Mouse (Mus musculus) ES-E14 (cell line): ENCODE measurements around the gene Ccdc69. TPM values are rescaled to one million over a fixed set of nuclear protein-coding genes. Genes with fewer than 3 reads are reported as not detected.

Experiments used
- DNase-seq: peaks from one replicate; pipeline ENCODE4 v3.0.0-alpha.2; 2013; ENCODE audit warnings: low read depth, low spot score
- H3K27ac ChIP-seq: 2 replicates; pipeline ENCODE4 v1.5.1; 2012; ENCODE audit warnings: low read depth, mild to moderate bottlenecking, low read length, moderate library complexity, mixed read lengths; ENCODE audit not compliant: poor library complexity, insufficient read depth, severe bottlenecking
- H3K36me3 ChIP-seq: 2 replicates; pipeline ENCODE4 v1.6.1; 2012; ENCODE audit warnings: mild to moderate bottlenecking, low read length, moderate library complexity, mixed read lengths; ENCODE audit not compliant: control insufficient read depth, poor library complexity, insufficient read depth, severe bottlenecking
- H3K4me1 ChIP-seq, 2 experiments: fragments of 150-350 bp in 1 of 2; sonication (generic) in 1 of 2; 2 replicates each; pipeline ENCODE4 v1.6.1; 2012; ENCODE audit warnings: low read length in 2 of 2, mild to moderate bottlenecking in 1 of 2, mixed read lengths in 1 of 2; ENCODE audit not compliant: control insufficient read depth in 2 of 2, insufficient read depth in 2 of 2, poor library complexity in 1 of 2
- H3K4me3 ChIP-seq, 2 experiments: fragments of 150-350 bp in 1 of 2; sonication (generic) in 1 of 2; 2 replicates each; pipeline ENCODE4 v1.5.1; 2012; ENCODE audit warnings: low read length in 2 of 2, low read depth in 1 of 2, mild to moderate bottlenecking in 1 of 2, mixed read lengths in 1 of 2; ENCODE audit not compliant: insufficient read depth in 1 of 2, poor library complexity in 1 of 2, severe bottlenecking in 1 of 2
- H3K9ac ChIP-seq: 2 replicates; pipeline ENCODE4 v1.6.1; 2012; ENCODE audit warnings: low read depth, mild to moderate bottlenecking, low read length, mixed read lengths; ENCODE audit not compliant: poor library complexity, insufficient read depth, severe bottlenecking
- H3K9me3 ChIP-seq: fragments of 150-350 bp; sonication (generic); 2 replicates; pipeline ENCODE4 v1.6.1; 2012; ENCODE audit warnings: low read depth, mild to moderate bottlenecking, low read length; ENCODE audit not compliant: control insufficient read depth, insufficient read depth
- CHD2 ChIP-seq: IDR thresholded peaks from 2 replicates; pipeline ENCODE4 v1.6.1; 2014; ENCODE audit warnings: mild to moderate bottlenecking, low read depth, low read length, inconsistent platforms
- HCFC1 ChIP-seq: IDR thresholded peaks from 2 replicates; pipeline ENCODE4 v1.6.1; 2012; ENCODE audit warnings: low read length, inconsistent platforms, borderline replicate concordance; ENCODE audit not compliant: insufficient read depth
- MAFK ChIP-seq: IDR thresholded peaks from 2 replicates; pipeline ENCODE4 v1.6.1; 2014; ENCODE audit warnings: mild to moderate bottlenecking, low read depth, low read length, inconsistent platforms; ENCODE audit not compliant: insufficient read depth
- ZC3H11A ChIP-seq: IDR thresholded peaks from 2 replicates; pipeline ENCODE4 v1.6.1; 2012; ENCODE audit warnings: low read depth, mild to moderate bottlenecking, inconsistent platforms, low read length, borderline replicate concordance
- ZNF384 ChIP-seq: IDR thresholded peaks from 2 replicates; pipeline ENCODE4 v1.6.1; 2012; ENCODE audit warnings: low read depth, low read length, inconsistent platforms
- in situ Hi-C, 2 experiments: fragments of 600-800 bp; cut with MboI; formaldehyde crosslinking; loops; one replicate each; pipeline ENCODE4 v1.15.1; 2025; ENCODE audit warnings: low sequenced_read_pairs in 2 of 2, inconsistent platforms in 1 of 2; ENCODE audit not compliant: unreplicated experiment in 2 of 2
- total RNA-seq: library from RNA; depleted of rRNA; stranded (reverse); fragments of 300-350 nt; gene quantifications from 2 replicates; pipeline ENCODE4 v1.2.3, GENCODE M21; 2012

Gene Ccdc69
- total RNA-seq, 1 experiment, result 0.22 TPM

- in situ Hi-C loops, result no loop called here
- H3K9me3 ChIP-seq, result no peaks in the 10 kb centered on the region
- no peak overlapping the region for H3K4me3 ChIP-seq
- DNase-seq, result no peak
- TF ChIP-seq MAFK (no peak), ZC3H11A (no peak), ZNF384 (no peak), HCFC1 (no peak), CHD2 (no peak)
- H3K27ac ChIP-seq, result no peak overlapping the region
- H3K9ac ChIP-seq, result no peak overlapping the region
- no peaks in the 10 kb centered on the region for H3K4me1 ChIP-seq
- H3K36me3 ChIP-seq, result peaks cover 27% of the 10 kb centered on the region; the same call in 1 of the 2 replicates
These were observed 65.1 kb downstream of the Ccdc69 start for GRCm38 (mm10) chr11:55012551-55013521.

- no peaks in the 10 kb centered on the region for H3K9me3 ChIP-seq
- H3K4me3 ChIP-seq, result no peak overlapping the region
- in situ Hi-C loops, result no loop called here
- H3K4me1 ChIP-seq, result no peaks in the 10 kb centered on the region
- no peak for TF ChIP-seq ZNF384
- TF ChIP-seq MAFK, result no peak
- TF ChIP-seq CHD2, result no peak
- no peak for TF ChIP-seq ZC3H11A
- no peak for TF ChIP-seq HCFC1
- peaks cover 35% of the 10 kb centered on the region for H3K36me3 ChIP-seq
- no peak overlapping the region for H3K9ac ChIP-seq
- no peak overlapping the region for H3K27ac ChIP-seq
- DNase-seq, result no peak
These were observed 66.5 kb downstream of the Ccdc69 start for GRCm38 (mm10) chr11:55011440-55011839.

GRCm38 (mm10) chr11:55008230-55008629, 69.7 kb downstream of the Ccdc69 start:
- peaks cover 29% of the 10 kb centered on the region for H3K36me3 ChIP-seq
- TF ChIP-seq CHD2, result no peak
- TF ChIP-seq ZNF384, result no peak
- no peak for TF ChIP-seq HCFC1
- no peak for TF ChIP-seq MAFK
- no peak for TF ChIP-seq ZC3H11A
- in situ Hi-C loops, result no loop called here
- no peak overlapping the region for H3K9ac ChIP-seq
- H3K4me3 ChIP-seq, result no peak overlapping the region
- no peaks in the 10 kb centered on the region for H3K9me3 ChIP-seq
- H3K27ac ChIP-seq, result no peak overlapping the region
- no peaks in the 10 kb centered on the region for H3K4me1 ChIP-seq
- DNase-seq, result no peak

GRCm38 (mm10) chr11:55005684-55006083, 72.2 kb downstream of the Ccdc69 start:
- in situ Hi-C loops, result no loop called here
- H3K4me3 ChIP-seq, result no peak overlapping the region
- TF ChIP-seq MAFK, result no peak
- TF ChIP-seq HCFC1, result no peak
- no peak for TF ChIP-seq CHD2
- no peak for TF ChIP-seq ZC3H11A
- TF ChIP-seq ZNF384, result no peak
- no peak for DNase-seq
- H3K27ac ChIP-seq, result no peak overlapping the region
- H3K36me3 ChIP-seq, result peaks cover 23% of the 10 kb centered on the region
- no peaks in the 10 kb centered on the region for H3K9me3 ChIP-seq
- no peaks in the 10 kb centered on the region for H3K4me1 ChIP-seq
- no peak overlapping the region for H3K9ac ChIP-seq
